Mouse (Mus musculus) MEL (cell line): Measurements from ENCODE around the gene Itpr3. TPM values are rescaled to one million over a fixed set of nuclear protein-coding genes. Genes with fewer than 3 reads are reported as not detected.

Source experiments
- DNase-seq: peaks from one replicate; pipeline ENCODE4 v3.0.0; 2011; ENCODE audit warnings: low read depth, low spot score
- H3K27ac ChIP-seq: 2 replicates; pipeline ENCODE4 v1.5.1; 2012; ENCODE audit warnings: low read depth, mild to moderate bottlenecking, control low read depth, low read length, moderate library complexity; ENCODE audit not compliant: control insufficient read depth
- H3K27me3 ChIP-seq, 2 experiments: fragments of 150-350 bp in 1 of 2; sonication (generic) in 1 of 2; 2 replicates each; pipeline ENCODE4 v1.6.1; 2012; ENCODE audit warnings: low read length in 2 of 2, mild to moderate bottlenecking in 2 of 2, improper control_type of control experiment in 1 of 2, moderate library complexity in 1 of 2; ENCODE audit not compliant: insufficient read depth in 2 of 2, control insufficient read depth in 1 of 2
- H3K36me3 ChIP-seq, 2 experiments: 2 replicates each; pipeline ENCODE4 v1.6.1; 2012 to 2014; ENCODE audit warnings: low read length in 2 of 2, improper control_type of control experiment in 1 of 2, inconsistent platforms in 1 of 2, mild to moderate bottlenecking in 1 of 2; ENCODE audit not compliant: insufficient read depth in 2 of 2, control insufficient read depth in 1 of 2
- H3K4me1 ChIP-seq, 2 experiments: fragments of 150-350 bp in 1 of 2; sonication (generic) in 1 of 2; 2 replicates each; pipeline ENCODE4 v1.6.1; 2012; ENCODE audit warnings: low read length in 2 of 2, improper control_type of control experiment in 1 of 2, mild to moderate bottlenecking in 1 of 2; ENCODE audit not compliant: insufficient read depth in 2 of 2, control insufficient read depth in 1 of 2
- H3K4me3 ChIP-seq, 2 experiments: fragments of 150-350 bp in 1 of 2; sonication (generic) in 1 of 2; 2 replicates each; pipeline ENCODE4 v1.5.1; 2012; ENCODE audit warnings: low read depth in 2 of 2, low read length in 2 of 2, mild to moderate bottlenecking in 2 of 2, moderate library complexity in 2 of 2, control low read depth in 1 of 2, improper control_type of control experiment in 1 of 2; ENCODE audit not compliant: control insufficient read depth in 1 of 2, insufficient read depth in 1 of 2
- H3K79me2 ChIP-seq: 2 replicates; pipeline ENCODE4 v1.6.1; 2012; ENCODE audit warnings: mild to moderate bottlenecking, low read length, moderate library complexity; ENCODE audit not compliant: control insufficient read depth, poor library complexity, insufficient read depth
- H3K9ac ChIP-seq: 2 replicates; pipeline ENCODE4 v1.6.1; 2012; ENCODE audit warnings: low read depth, mild to moderate bottlenecking, control low read depth, low read length, moderate library complexity; ENCODE audit not compliant: control insufficient read depth, poor library complexity, severe bottlenecking
- H3K9me3 ChIP-seq: fragments of 150-350 bp; sonication (generic); replicated peaks from 2 replicates; pipeline ENCODE4 v1.6.1; 2012; ENCODE audit warnings: mild to moderate bottlenecking, low read length, improper control_type of control experiment, moderate library complexity; ENCODE audit not compliant: insufficient read depth
- CHD2 ChIP-seq: IDR thresholded peaks from 2 replicates; pipeline ENCODE4 v1.6.1; 2011; ENCODE audit warnings: low read length, improper control_type of control experiment
- E2F4 ChIP-seq: IDR thresholded peaks from 2 replicates; pipeline ENCODE4 v1.6.1; 2011; ENCODE audit warnings: low read depth, low read length, improper control_type of control experiment, borderline replicate concordance
- GABPA ChIP-seq: IDR thresholded peaks from 2 replicates; pipeline ENCODE4 v1.6.1; 2012; ENCODE audit warnings: low read depth, mild to moderate bottlenecking, inconsistent platforms, low read length, improper control_type of control experiment, moderate library complexity
- GATA1 ChIP-seq: IDR thresholded peaks from 2 replicates; pipeline ENCODE4 v1.6.1; 2011; ENCODE audit warnings: low read depth, low read length, improper control_type of control experiment
- KAT2A ChIP-seq: conservative IDR thresholded peaks from 2 replicates; pipeline ENCODE4 v1.6.1; 2012; ENCODE audit warnings: low read depth, low read length, improper control_type of control experiment, inconsistent platforms
- MAX ChIP-seq: IDR thresholded peaks from 2 replicates; pipeline ENCODE4 v1.6.1; 2011; ENCODE audit warnings: low read length, improper control_type of control experiment
- MYC ChIP-seq: IDR thresholded peaks from 2 replicates; pipeline ENCODE4 v1.6.1; 2011; ENCODE audit warnings: low read depth, mild to moderate bottlenecking, low read length, improper control_type of control experiment, moderate library complexity
- NRF1 ChIP-seq: IDR thresholded peaks from 2 replicates; pipeline ENCODE4 v1.6.1; 2014; ENCODE audit warnings: low read depth, mild to moderate bottlenecking, inconsistent platforms, low read length, improper control_type of control experiment, moderate library complexity; ENCODE audit not compliant: poor library complexity, insufficient read depth, severe bottlenecking
- POLR2AphosphoS2 ChIP-seq: IDR thresholded peaks from 2 replicates; pipeline ENCODE4 v1.6.1; 2011; ENCODE audit warnings: low read length, improper control_type of control experiment
- RCOR1 ChIP-seq: IDR thresholded peaks from 2 replicates; pipeline ENCODE4 v1.6.1; 2012; ENCODE audit warnings: low read depth, mild to moderate bottlenecking, inconsistent platforms, low read length, improper control_type of control experiment
- SMC3 ChIP-seq: IDR thresholded peaks from 2 replicates; pipeline ENCODE4 v1.6.1; 2011; ENCODE audit warnings: low read depth, low read length, improper control_type of control experiment
- TAL1 ChIP-seq: IDR thresholded peaks from 2 replicates; pipeline ENCODE4 v1.6.1; 2012; ENCODE audit warnings: mild to moderate bottlenecking, inconsistent platforms, low read length, moderate library complexity, mixed read lengths
- UBTF ChIP-seq: IDR thresholded peaks from 2 replicates; pipeline ENCODE4 v1.6.1; 2012; ENCODE audit warnings: low read depth, mild to moderate bottlenecking, inconsistent platforms, low read length, improper control_type of control experiment, moderate library complexity, borderline replicate concordance; ENCODE audit not compliant: insufficient read depth
- USF2 ChIP-seq, 2 experiments: IDR thresholded peaks; 2 replicates each; pipeline ENCODE4 v1.6.1; 2011 to 2012; ENCODE audit warnings: improper control_type of control experiment in 2 of 2, low read length in 2 of 2, borderline replicate concordance in 1 of 2, inconsistent platforms in 1 of 2, low read depth in 1 of 2, mild to moderate bottlenecking in 1 of 2; ENCODE audit not compliant: insufficient read depth in 1 of 2
- ZC3H11A ChIP-seq: IDR thresholded peaks from 2 replicates; pipeline ENCODE4 v1.6.1; 2012; ENCODE audit warnings: low read depth, mild to moderate bottlenecking, inconsistent platforms, low read length, improper control_type of control experiment
- ZMIZ1 ChIP-seq: IDR thresholded peaks from 2 replicates; pipeline ENCODE4 v1.6.1; 2012; ENCODE audit warnings: low read depth, mild to moderate bottlenecking, inconsistent platforms, low read length, improper control_type of control experiment, moderate library complexity
- polyA plus RNA-seq, 2 experiments: library from polyadenylated mRNA; stranded (reverse) in 1 of 2; unstranded in 1 of 2; fragments of >175 nt in 1 of 2; fragments of >200 nt in 1 of 2; gene quantifications; 2 replicates each; pipeline versions ENCODE4 v1.2.1 to v1.2.4; 2012; ENCODE audit warnings: low replicate concordance in 2 of 2, low read depth in 1 of 2; ENCODE audit not compliant: insufficient read length in 2 of 2, insufficient read depth in 1 of 2, missing spikeins in 1 of 2
- total RNA-seq: library from RNA; depleted of rRNA; stranded (reverse); fragments of 300-350 nt; gene quantifications from 2 replicates; pipeline ENCODE4 v1.2.3, GENCODE M21; 2012

Gene Itpr3
- total and polyA plus RNA-seq, 3 experiments = 7.3 to 11.4 TPM; not detected in 1

DNA sequence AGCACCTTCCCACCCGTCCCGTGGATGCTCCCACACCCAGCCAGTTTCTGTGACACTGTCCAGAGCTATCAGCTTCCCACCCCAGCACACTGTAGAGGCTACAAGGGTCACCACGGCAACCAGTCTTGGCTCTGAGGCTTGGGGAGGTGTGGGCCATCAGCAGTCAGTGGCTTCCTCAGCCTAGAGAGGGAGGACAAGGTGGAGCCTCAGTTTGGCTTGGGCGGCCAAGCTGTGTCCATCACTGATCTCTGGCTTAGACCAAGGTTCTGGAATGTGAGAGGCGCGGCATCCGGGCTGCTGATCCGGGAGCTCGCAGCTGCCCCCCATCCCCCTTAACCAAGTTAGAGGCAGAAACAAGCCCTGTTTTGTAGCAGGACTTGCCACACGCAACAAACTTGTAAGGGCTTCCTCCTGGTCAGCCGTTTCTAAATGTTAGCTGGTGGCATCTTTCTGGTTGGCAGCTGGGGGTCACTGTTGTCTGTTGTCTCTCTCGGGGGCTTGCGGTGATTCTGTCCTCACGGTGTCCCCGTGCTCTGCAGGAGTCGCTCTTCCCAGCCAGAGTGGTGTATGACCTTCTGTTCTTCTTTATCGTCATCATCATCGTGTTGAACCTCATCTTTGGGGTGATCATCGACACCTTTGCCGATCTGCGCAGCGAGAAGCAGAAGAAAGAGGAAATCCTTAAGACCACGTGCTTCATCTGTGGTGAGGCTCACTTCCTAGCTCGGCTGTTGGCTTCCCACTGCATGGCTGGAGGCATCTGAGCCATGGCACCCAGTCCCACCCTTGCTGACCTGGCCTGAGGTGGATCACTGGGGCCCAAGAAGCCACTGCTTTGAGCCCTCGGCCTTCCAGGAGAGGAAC lies 61.8 kb downstream of the Itpr3 start:
- Histone ChIP-seq H3K36me3 (peaks cover 0 to under 1% of the 10 kb centered on the region in 2 experiments; a peak in 1 of 4 replicates), H3K9ac (no peak overlapping the region), H3K4me3 (no peak overlapping the region), H3K79me2 (no peaks in the 10 kb centered on the region), H3K9me3 (no peaks in the 10 kb centered on the region), H3K27me3 (no peaks in the 10 kb centered on the region), H3K4me1 (0 out of 4 replicates have a peak, but pooled peaks cover 0 to 3% of the 10 kb centered on the region in 2 experiments), H3K27ac (no peak overlapping the region)
- DNase-seq = no peak
- TF ChIP-seq NRF1 = no peak
- TF ChIP-seq POLR2AphosphoS2 = no peak

DNA sequence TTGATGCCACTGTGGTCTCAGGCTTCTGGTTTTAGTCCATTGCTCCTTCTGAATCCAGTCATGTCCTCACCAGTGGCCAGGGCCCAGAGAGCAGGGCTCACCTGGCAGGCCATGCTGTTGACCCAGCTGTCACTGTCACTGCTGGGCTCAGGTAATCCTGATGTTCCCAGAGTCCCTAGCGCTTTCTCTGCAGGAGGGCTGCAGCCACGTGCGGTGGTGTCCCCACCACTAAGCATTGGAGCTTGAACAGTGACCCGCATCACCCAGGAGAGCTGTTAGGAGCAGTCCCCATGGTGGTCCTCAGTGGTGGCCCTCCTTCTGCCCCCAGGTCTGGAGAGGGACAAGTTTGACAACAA lies 62.4 kb downstream of the Itpr3 start:
- peaks cover 3 to 5% of the 10 kb centered on the region in 2 experiments for H3K36me3 ChIP-seq

DNA sequence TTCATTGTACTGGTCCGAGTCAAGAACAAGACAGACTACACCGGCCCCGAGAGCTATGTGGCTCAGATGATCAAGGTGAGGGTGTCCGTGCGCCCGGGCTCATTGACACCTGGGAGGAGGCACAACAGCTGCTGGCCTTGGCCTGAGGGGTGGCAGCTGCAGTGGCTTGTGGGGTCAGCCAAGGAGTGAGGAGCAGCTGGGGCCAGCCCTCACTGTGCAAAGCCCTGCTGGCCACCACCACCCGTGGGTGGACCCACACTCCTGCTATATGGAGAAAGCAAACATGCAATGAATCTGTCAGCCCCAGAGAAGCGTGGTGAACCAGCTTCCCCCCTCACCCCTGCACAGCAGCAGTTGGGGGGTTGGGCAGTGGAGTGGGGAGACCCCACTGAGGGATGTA lies 62.9 kb downstream of the Itpr3 start:
- H3K4me3 ChIP-seq = no peak overlapping the region
- H3K9ac ChIP-seq = no peak overlapping the region
- H3K4me1 ChIP-seq = peaks cover 5 to 12% of the 10 kb centered on the region in 2 experiments; a peak in 3 of 4 replicates
- peaks cover 5 to 7% of the 10 kb centered on the region in 2 experiments for H3K36me3 ChIP-seq
- no peaks in the 10 kb centered on the region for H3K79me2 ChIP-seq
- no peak overlapping the region for H3K27ac ChIP-seq
- no peaks in the 10 kb centered on the region for H3K27me3 ChIP-seq
- TF ChIP-seq GATA1 (no peak), KAT2A (no peak), SMC3 (no peak), CHD2 (no peak), UBTF (no peak), ZMIZ1 (no peak), MYC (no peak), TAL1 (no peak), GABPA (no peak), USF2 (IDR thresholded peaks at IDR 0.05; ENCODE audit: borderline replicate concordance in 1 of 2, insufficient read depth in 1 of 2, low read depth in 1 of 2, low read length in 2 of 2) (no peak)
- no peaks in the 10 kb centered on the region for H3K9me3 ChIP-seq
- DNase-seq = no peak

More for the DNA sequence above, 62.4 kb downstream of the Itpr3 start:
- Histone ChIP-seq H3K79me2 (no peaks in the 10 kb centered on the region), H3K9ac (no peak overlapping the region), H3K27ac (no peak overlapping the region)
- TF ChIP-seq RCOR1 (no peak), MAX (no peak), MYC (no peak), ZC3H11A (no peak), NRF1 (no peak), E2F4 (no peak)
- TF ChIP-seq, all 39 proteins: peak for 0
- Histone ChIP-seq H3K27me3 (no peaks in the 10 kb centered on the region), H3K4me1 (peaks cover 3 to 7% of the 10 kb centered on the region in 2 experiments; a peak in 3 of 4 replicates), H3K4me3 (no peak overlapping the region), H3K9me3 (no peaks in the 10 kb centered on the region)
- DNase-seq = no peak
